Mouse (Mus musculus) midbrain, postnatal 0 days (tissue): ENCODE measurements around the gene Afdn. TPM values are rescaled to one million over a fixed set of nuclear protein-coding genes. Genes with fewer than 3 reads are reported as not detected.
"Not testable (repeated sequence)": the region's sequence is repeated elsewhere in the genome, so short reads cannot be mapped to it uniquely, and the experiment has no call there.

Experiments
- ATAC-seq: fragments of 200-750 bp; cut with Nextera tagmentation; 2 replicates; pipeline ENCODE4 v1.8.0; 2017; ENCODE audit warnings: moderate number of reproducible peaks, mild to moderate bottlenecking, moderate TSS enrichment, moderate library complexity; ENCODE audit not compliant: low FRiP score
- DNase-seq: peaks from one replicate; pipeline ENCODE4 v3.0.0-alpha.2; 2015; ENCODE audit warnings: low spot score
- H3K27ac ChIP-seq: fragments of 300-500 bp; sonication (generic); 2 replicates; pipeline ENCODE4 v1.5.1; 2014; ENCODE audit warnings: low read depth, mild to moderate bottlenecking, low read length, mixed read lengths
- H3K27me3 ChIP-seq: fragments of 300-500 bp; sonication (generic); 2 replicates; pipeline ENCODE4 v1.6.1; 2014; ENCODE audit warnings: low read length, control low read depth, mixed read lengths; ENCODE audit not compliant: insufficient read depth
- H3K36me3 ChIP-seq: fragments of 300-500 bp; sonication (generic); 2 replicates; pipeline ENCODE4 v1.6.1; 2014; ENCODE audit warnings: low read length, control low read depth, mixed read lengths; ENCODE audit not compliant: insufficient read depth
- H3K4me1 ChIP-seq: fragments of 300-500 bp; sonication (generic); 2 replicates; pipeline ENCODE4 v1.6.1; 2014; ENCODE audit warnings: mild to moderate bottlenecking, control low read depth, antibody characterized with exemption, low read length, mixed read lengths; ENCODE audit not compliant: insufficient read depth
- H3K4me2 ChIP-seq: fragments of 300-500 bp; sonication (generic); 2 replicates; pipeline ENCODE4 v1.6.1; 2014; ENCODE audit warnings: low read depth, mild to moderate bottlenecking, low read length, mixed read lengths; ENCODE audit not compliant: poor library complexity, severe bottlenecking
- H3K4me3 ChIP-seq: fragments of 300-500 bp; sonication (generic); 2 replicates; pipeline ENCODE4 v1.5.1; 2014; ENCODE audit warnings: low read depth, mild to moderate bottlenecking, low read length, moderate library complexity
- H3K9ac ChIP-seq: fragments of 300-500 bp; sonication (generic); replicated peaks from 2 replicates; pipeline ENCODE4 v1.6.1; 2014; ENCODE audit warnings: mild to moderate bottlenecking, low read length, moderate library complexity, mixed read lengths; ENCODE audit not compliant: poor library complexity, severe bottlenecking
- H3K9me3 ChIP-seq: fragments of 300-500 bp; sonication (generic); 2 replicates; pipeline ENCODE4 v1.6.1; 2016; ENCODE audit warnings: low read length, control low read depth
- CTCF ChIP-seq: IDR thresholded peaks from 2 replicates; pipeline ENCODE4 v1.5.1; 2016; ENCODE audit warnings: antibody characterized with exemption, mild to moderate bottlenecking
- WGBS: fragments of 180-500 bp; shearing (Covaris S2); extraction: QIAGEN DNeasy Blood & Tissue Kit; methylation state at CpG from one replicate; pipeline ENCODE4 v1.1.7; 2014; 5-methylcytosine and 5-hydroxymethylcytosine counted together
- polyA plus RNA-seq: library from polyadenylated mRNA; unstranded; fragments of >200 nt; fragmentation: Nextera tagmentation; extraction: Ambion mirVana; gene quantifications from 2 replicates; pipeline ENCODE4 v1.2.1, GENCODE M21; 2015
- total RNA-seq: library from RNA; depleted of rRNA; stranded (reverse); fragments of >200 nt; gene quantifications from 2 replicates; pipeline ENCODE4 v1.2.3, GENCODE M21; 2014

Afdn gene
- total and polyA plus RNA-seq, 2 experiments from 2014 or later: 100 to 138 TPM

GRCm38 (mm10) chr17:13925931-13926330 is 165.6 kb downstream of the Afdn start:
- H3K27ac ChIP-seq: no peak overlapping the region
- H3K36me3 ChIP-seq: no peaks in the 10 kb centered on the region
- H3K4me2 ChIP-seq: no peak overlapping the region
- no peaks in the 10 kb centered on the region for H3K9me3 ChIP-seq
- no peak for TF ChIP-seq CTCF
- DNase-seq (no peak), ATAC-seq (no peak)
- no peak overlapping the region for H3K9ac ChIP-seq
- H3K4me1 ChIP-seq: no peaks in the 10 kb centered on the region
- H3K4me3 ChIP-seq: no peak overlapping the region
- 72% methylated on average over 3 of the region's 3 CpGs for WGBS
- H3K27me3 ChIP-seq: no peaks in the 10 kb centered on the region

- no peak for ATAC-seq
- TF ChIP-seq CTCF: no peak
These were observed 170.1 kb downstream of the Afdn start for GRCm38 (mm10) chr17:13930421-13930820.

GRCm38 (mm10) chr17:13935364-13935763 is 175.0 kb downstream of the Afdn start:
- H3K4me1 ChIP-seq, H3K9ac ChIP-seq, H3K4me3 ChIP-seq, H3K4me2 ChIP-seq, H3K36me3 ChIP-seq, ATAC-seq, DNase-seq, H3K27me3 ChIP-seq, H3K27ac ChIP-seq, H3K9me3 ChIP-seq: not testable (repeated sequence)
- 90% methylated on average over 2 of the region's 2 CpGs for WGBS

More at GRCm38 (mm10) chr17:13930421-13930820, 170.1 kb downstream of the Afdn start:
- DNase-seq: no peak
- H3K4me3 ChIP-seq: no peak overlapping the region
- H3K36me3 ChIP-seq: no peaks in the 10 kb centered on the region
- H3K27ac ChIP-seq: no peak overlapping the region
- H3K4me2 ChIP-seq: no peak overlapping the region
- no peak overlapping the region for H3K9ac ChIP-seq
- H3K4me1 ChIP-seq: no peaks in the 10 kb centered on the region
- H3K27me3 ChIP-seq: no peaks in the 10 kb centered on the region
- 88% methylated on average over 9 of the region's 9 CpGs for WGBS
- no peaks in the 10 kb centered on the region for H3K9me3 ChIP-seq

- Histone ChIP-seq H3K9me3 (no peaks in the 10 kb centered on the region), H3K4me1 (no peaks in the 10 kb centered on the region), H3K27me3 (no peaks in the 10 kb centered on the region), H3K4me2 (no peak overlapping the region), H3K4me3 (no peak overlapping the region), H3K36me3 (no peaks in the 10 kb centered on the region), H3K27ac (no peak overlapping the region), H3K9ac (no peak overlapping the region)
- ATAC-seq (no peak), DNase-seq (no peak)
- no peak for TF ChIP-seq CTCF
- WGBS: 97% methylated on average over 4 of the region's 4 CpGs
These were observed 177.4 kb downstream of the Afdn start for GRCm38 (mm10) chr17:13937787-13938186.

GRCm38 (mm10) chr17:13938652-13939051 is 178.3 kb downstream of the Afdn start:
- ATAC-seq: no peak

GRCm38 (mm10) chr17:13939231-13939630 is 178.9 kb downstream of the Afdn start:
- H3K9ac ChIP-seq, H3K36me3 ChIP-seq, ATAC-seq, DNase-seq, H3K9me3 ChIP-seq, H3K27me3 ChIP-seq, H3K4me2 ChIP-seq, H3K27ac ChIP-seq, H3K4me1 ChIP-seq, H3K4me3 ChIP-seq: not testable (repeated sequence)
- WGBS: 82% methylated on average over 2 of the region's 2 CpGs

More at GRCm38 (mm10) chr17:13938652-13939051, 178.3 kb downstream of the Afdn start:
- Histone ChIP-seq H3K36me3 (no peaks in the 10 kb centered on the region), H3K4me1 (no peaks in the 10 kb centered on the region), H3K27ac (no peak overlapping the region), H3K4me2 (no peak overlapping the region), H3K27me3 (no peaks in the 10 kb centered on the region), H3K9me3 (no peaks in the 10 kb centered on the region), H3K4me3 (no peak overlapping the region), H3K9ac (no peak overlapping the region)
- no peak for DNase-seq
- WGBS: 80% methylated on average over 3 of the region's 3 CpGs
- no peak for TF ChIP-seq CTCF
